ENCODE assay signal across 18 mouse cellular contexts in the genomic region with DNA sequence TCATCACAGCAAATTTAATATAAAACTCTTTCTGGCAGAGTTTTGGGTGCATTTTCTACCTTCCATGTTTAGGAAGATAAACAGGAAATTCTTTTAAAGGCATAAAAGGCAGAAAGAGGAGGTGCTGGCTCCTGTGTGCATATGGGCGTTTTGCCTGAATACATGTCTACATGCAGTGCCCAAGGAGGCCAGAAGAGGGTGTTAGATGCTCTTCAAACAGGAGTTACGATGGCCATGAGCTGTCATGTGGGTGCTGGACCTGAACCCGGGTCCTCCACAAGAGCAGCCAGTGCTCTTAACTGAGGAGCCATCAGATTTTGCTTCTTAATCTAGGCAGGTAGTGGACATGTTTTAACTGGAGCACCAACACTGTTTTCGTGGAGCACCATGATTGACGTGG.
A peak's percentile ranks its signal among the peaks of the same experiment; 100 is the strongest.
DNase-seq lines count a peak whose midpoint lies in the region; ATAC-seq lines count a peak whose summit lies in the region.
"Had no signal": no experiment of that assay in that cellular context is flagged by ENCODE, and none has a peak within 500 bp of the region (broad histone marks: within the 10 kb centered on the region; RNA-seq: fewer than 3 reads in every experiment).

No protein-coding gene starts in this region.

- no peaks in the 10 kb centered on the region for H3K27me3 ChIP-seq in intestine, embryonic 14.5 days (replicated peaks; ENCODE audit: control insufficient read depth, insufficient read depth, low read length)
- H3K27me3 ChIP-seq in intestine, embryonic 15.5 days (replicated peaks), result no peaks in the 10 kb centered on the region
- H3K27me3 ChIP-seq: embryonic facial prominence, embryonic 12.5 days; forebrain, embryonic 13.5 days; limb, embryonic 13.5 days; neural tube, embryonic 13.5 days had no signal

- no peaks in the 10 kb centered on the region for H3K4me1 ChIP-seq in intestine, embryonic 14.5 days (replicated peaks; ENCODE audit: control insufficient read depth, insufficient read depth, low read length)
- no peaks in the 10 kb centered on the region for H3K4me1 ChIP-seq in intestine, embryonic 15.5 days (replicated peaks)
- H3K4me1 ChIP-seq: embryonic facial prominence, embryonic 12.5 days; forebrain, embryonic 13.5 days; neural tube, embryonic 13.5 days had no signal

- no peaks in the 10 kb centered on the region for H3K9me3 ChIP-seq in intestine, embryonic 14.5 days (ENCODE audit: control insufficient read depth, low read length)
- H3K9me3 ChIP-seq in intestine, embryonic 15.5 days, result no peaks in the 10 kb centered on the region
- H3K9me3 ChIP-seq: embryonic facial prominence, embryonic 12.5 days; forebrain, embryonic 13.5 days had no signal

- H3K9ac ChIP-seq in intestine, embryonic 14.5 days (ENCODE audit: low read length), result no peak overlapping the region
- H3K9ac ChIP-seq in intestine, embryonic 15.5 days, result no peak overlapping the region
- H3K9ac ChIP-seq: embryonic facial prominence, embryonic 12.5 days; forebrain, embryonic 13.5 days; limb, embryonic 13.5 days; neural tube, embryonic 13.5 days had no signal

- no peaks in the 10 kb centered on the region for H3K36me3 ChIP-seq in intestine, embryonic 14.5 days (ENCODE audit: control insufficient read depth, insufficient read depth, low read length)
- no peaks in the 10 kb centered on the region for H3K36me3 ChIP-seq in intestine, embryonic 15.5 days
- H3K36me3 ChIP-seq: embryonic facial prominence, embryonic 12.5 days; limb, embryonic 13.5 days; neural tube, embryonic 13.5 days had no signal

- no peak overlapping the region for H3K27ac ChIP-seq in intestine, embryonic 14.5 days (ENCODE audit: low read depth)
- H3K27ac ChIP-seq in intestine, embryonic 15.5 days, result no peak overlapping the region
- H3K27ac ChIP-seq: embryonic facial prominence, embryonic 12.5 days; forebrain, embryonic 13.5 days; gastrocnemius, adult 2 months; limb, embryonic 13.5 days; neural tube, embryonic 13.5 days had no signal

- DNase-seq in intestine, embryonic 14.5 days (ENCODE audit: low spot score), result peak; percentile 20
- peak; percentile 26 for DNase-seq in testis, postnatal 10 days (ENCODE audit: low spot score)
- DNase-seq in testis, postnatal 14 days (ENCODE audit: low spot score), result no peak
- no peak for DNase-seq in cerebellum, postnatal 36 days
- DNase-seq in c-Kit-positive CD71-positive TER-119-positive erythroid progenitor cells, embryonic 14.5 days (ENCODE audit: low spot score), result no peak
- DNase-seq: adrenal gland, adult 8-10 months; gastrocnemius, adult 2 months; heart, postnatal 36 days; kidney, adult 11 months; lung, postnatal 36 days had no signal

- WGBS in intestine, embryonic 14.5 days, result 84% methylated on average over 5 of the region's 5 CpGs
- 76% methylated on average over 5 of the region's 5 CpGs for WGBS in intestine, embryonic 15.5 days

- no peak for ATAC-seq in intestine, embryonic 14.5 days (replicated peaks; ENCODE audit: low FRiP score, low TSS enrichment, low read depth)
- ATAC-seq in intestine, embryonic 15.5 days, result no peak
- 0 out of 2 replicates have a peak, but pooled peaks have one; percentile 52 for ATAC-seq in erythroid progenitor cell, adult 5-6 weeks (replicated peaks; ENCODE audit: low FRiP score, poor library complexity, severe bottlenecking)
- ATAC-seq in megakaryocyte-erythroid progenitor cell, adult 5-6 weeks (replicated peaks; ENCODE audit: low FRiP score, low TSS enrichment, poor library complexity, severe bottlenecking), result no peak
- ATAC-seq: forebrain, embryonic 13.5 days; midbrain, embryonic 16.5 days had no signal

- H3K4me3 ChIP-seq in intestine, embryonic 14.5 days (ENCODE audit: low read depth, low read length), result no peak overlapping the region
- H3K4me3 ChIP-seq in intestine, embryonic 15.5 days (replicated peaks), result no peak overlapping the region
- H3K4me3 ChIP-seq: embryonic facial prominence, embryonic 12.5 days; forebrain, embryonic 13.5 days; gastrocnemius, adult 2 months; limb, embryonic 13.5 days; neural tube, embryonic 13.5 days had no signal

- no peak overlapping the region for H3K4me2 ChIP-seq in intestine, embryonic 14.5 days (ENCODE audit: low read length)
- H3K4me2 ChIP-seq in intestine, embryonic 15.5 days (replicated peaks), result no peak overlapping the region
- H3K4me2 ChIP-seq: embryonic facial prominence, embryonic 12.5 days; forebrain, embryonic 13.5 days; limb, embryonic 13.5 days; neural tube, embryonic 13.5 days had no signal

Comparison
In these comparisons a context has a peak if more than half of its experiments do, and no peak if none do; other contexts are left out.
1. DNase-seq: peak in intestine, embryonic 14.5 days (single experiment) and testis, postnatal 10 days (single experiment); none in testis, postnatal 14 days (single experiment), cerebellum, postnatal 36 days (0 of 2) and c-Kit-positive CD71-positive TER-119-positive erythroid progenitor cells, embryonic 14.5 days (single experiment).